Mouse (Mus musculus) liver, embryonic 13.5 days (tissue): Measurements from ENCODE around the gene Zfp1. TPM values are rescaled to one million over a fixed set of nuclear protein-coding genes. Genes with fewer than 3 reads are reported as not detected.

Experiments used
- ATAC-seq: fragments of 200-750 bp; cut with Nextera tagmentation; 2 replicates; pipeline ENCODE4 v1.8.0; 2017; ENCODE audit warnings: low read depth, mild to moderate bottlenecking, moderate number of reproducible peaks, moderate library complexity
- DNase-seq: peaks from one replicate; pipeline ENCODE4 v3.0.0; 2022
- H3K27ac ChIP-seq: fragments of 300-500 bp; sonication (generic); 2 replicates; pipeline ENCODE4 v1.5.1; 2015; ENCODE audit warnings: moderate library complexity, mild to moderate bottlenecking, inconsistent platforms
- H3K27me3 ChIP-seq: fragments of 300-500 bp; sonication (generic); 2 replicates; pipeline ENCODE4 v1.6.1; 2015; ENCODE audit warnings: mild to moderate bottlenecking, inconsistent platforms
- H3K36me3 ChIP-seq: fragments of 300-500 bp; sonication (generic); 2 replicates; pipeline ENCODE4 v1.6.1; 2015; ENCODE audit warnings: mild to moderate bottlenecking, inconsistent platforms
- H3K4me1 ChIP-seq: fragments of 300-500 bp; sonication (generic); replicated peaks from 2 replicates; pipeline ENCODE4 v1.6.1; 2015; ENCODE audit warnings: inconsistent platforms
- H3K4me2 ChIP-seq: fragments of 300-500 bp; sonication (generic); 2 replicates; pipeline ENCODE4 v1.6.1; 2015; ENCODE audit warnings: inconsistent platforms, mild to moderate bottlenecking, moderate library complexity
- H3K4me3 ChIP-seq: fragments of 300-500 bp; sonication (generic); replicated peaks from 2 replicates; pipeline ENCODE4 v1.5.1; 2015; ENCODE audit warnings: mild to moderate bottlenecking, inconsistent platforms
- H3K9ac ChIP-seq: fragments of 300-500 bp; sonication (generic); 2 replicates; pipeline ENCODE4 v1.6.1; 2015; ENCODE audit warnings: mild to moderate bottlenecking, inconsistent platforms
- H3K9me3 ChIP-seq: fragments of 300-500 bp; sonication (generic); replicated peaks from 2 replicates; pipeline ENCODE4 v1.6.1; 2016; ENCODE audit warnings: inconsistent platforms
- WGBS: fragments of 180-500 bp; shearing (Covaris S2); methylation state at CpG from one replicate; pipeline ENCODE4 v1.1.7; 2015; ENCODE audit not compliant: insufficient replicate concordance; 5-methylcytosine and 5-hydroxymethylcytosine counted together
- polyA plus RNA-seq: library from polyadenylated mRNA; unstranded; fragments of >200 nt; fragmentation: Nextera tagmentation; extraction: Ambion mirVana; gene quantifications from 2 replicates; pipeline ENCODE4 v1.2.1, GENCODE M21; 2015

Zfp1 gene
- polyA plus RNA-seq, 1 experiment from 2014 or later = 5.7 TPM

- H3K27ac ChIP-seq = no peak overlapping the region
- WGBS = 54% methylated on average over 6 of the region's 6 CpGs
- H3K36me3 ChIP-seq = peaks cover 34% of the 10 kb centered on the region
- no peak overlapping the region for H3K4me2 ChIP-seq
- peaks cover 22% of the 10 kb centered on the region for H3K4me1 ChIP-seq
- H3K9ac ChIP-seq = no peak overlapping the region
- H3K27me3 ChIP-seq = 0 out of 2 replicates have a peak, but pooled peaks cover 2% of the 10 kb centered on the region
- DNase-seq (peak; percentile 34), ATAC-seq (no peak)
- no peak overlapping the region for H3K4me3 ChIP-seq
- H3K9me3 ChIP-seq = no peaks in the 10 kb centered on the region
Measured at GRCm38 (mm10) chr8:111712588-111712987, 69.4 kb downstream of the Zfp1 start.

GRCm38 (mm10) chr8:111713291-111713690, 70.1 kb downstream of the Zfp1 start:
- WGBS = 76% methylated on average over 11 of the region's 11 CpGs
- peaks cover 34% of the 10 kb centered on the region for H3K36me3 ChIP-seq

GRCm38 (mm10) chr8:111713817-111714216, 70.6 kb downstream of the Zfp1 start:
- DNase-seq = no peak
- Histone ChIP-seq H3K36me3 (peaks cover 34% of the 10 kb centered on the region), H3K4me3 (no peak overlapping the region), H3K4me1 (peaks cover 28% of the 10 kb centered on the region), H3K27ac (no peak overlapping the region), H3K9me3 (no peaks in the 10 kb centered on the region), H3K4me2 (no peak overlapping the region), H3K9ac (no peak overlapping the region), H3K27me3 (0 out of 2 replicates have a peak, but pooled peaks cover 2% of the 10 kb centered on the region)
- ATAC-seq = no peak
- WGBS = 85% methylated on average over 25 of the region's 25 CpGs

More at GRCm38 (mm10) chr8:111713291-111713690, 70.1 kb downstream of the Zfp1 start:
- H3K27ac ChIP-seq = no peak overlapping the region
- no peaks in the 10 kb centered on the region for H3K9me3 ChIP-seq
- no peak overlapping the region for H3K9ac ChIP-seq
- no peak overlapping the region for H3K4me2 ChIP-seq
- H3K4me1 ChIP-seq = peaks cover 29% of the 10 kb centered on the region
- no peak for DNase-seq
- no peak for ATAC-seq
- H3K27me3 ChIP-seq = 0 out of 2 replicates have a peak, but pooled peaks cover 2% of the 10 kb centered on the region
- H3K4me3 ChIP-seq = no peak overlapping the region

GRCm38 (mm10) chr8:111714295-111714694, 71.1 kb downstream of the Zfp1 start:
- H3K4me3 ChIP-seq = no peak overlapping the region
- H3K36me3 ChIP-seq = peaks cover 34% of the 10 kb centered on the region
- no peaks in the 10 kb centered on the region for H3K9me3 ChIP-seq
- H3K4me2 ChIP-seq = no peak overlapping the region
- 86% methylated on average over 12 of the region's 12 CpGs for WGBS
- H3K9ac ChIP-seq = no peak overlapping the region
- no peak overlapping the region for H3K27ac ChIP-seq
- ATAC-seq (no peak), DNase-seq (no peak)
- H3K4me1 ChIP-seq = peaks cover 26% of the 10 kb centered on the region
- 0 out of 2 replicates have a peak, but pooled peaks cover 2% of the 10 kb centered on the region for H3K27me3 ChIP-seq

GRCm38 (mm10) chr8:111715514-111715913, 72.3 kb downstream of the Zfp1 start:
- H3K9ac ChIP-seq = no peak overlapping the region
- H3K9me3 ChIP-seq = no peaks in the 10 kb centered on the region
- ATAC-seq (no peak), DNase-seq (no peak)
- H3K27ac ChIP-seq = no peak overlapping the region
- no peak overlapping the region for H3K4me3 ChIP-seq
- no peak overlapping the region for H3K4me2 ChIP-seq
- peaks cover 21% of the 10 kb centered on the region for H3K4me1 ChIP-seq
- H3K27me3 ChIP-seq = 0 out of 2 replicates have a peak, but pooled peaks cover 2% of the 10 kb centered on the region
- peaks cover 37% of the 10 kb centered on the region for H3K36me3 ChIP-seq
- 76% methylated on average over 13 of the region's 13 CpGs for WGBS

- H3K4me3 ChIP-seq = no peak overlapping the region
- no peaks in the 10 kb centered on the region for H3K9me3 ChIP-seq
- H3K27me3 ChIP-seq = 0 out of 2 replicates have a peak, but pooled peaks cover 2% of the 10 kb centered on the region
- peak overlapping the region; percentile 22; the same call in 1 of the 2 replicates for H3K9ac ChIP-seq
- ATAC-seq (peak; percentile 25; the same call in 1 of the 2 replicates), DNase-seq (no peak)
- H3K27ac ChIP-seq = peak overlapping the region; percentile 66
- 55% methylated on average over 10 of the region's 10 CpGs for WGBS
- 0 out of 2 replicates have a peak overlapping the region, but pooled peaks have one; percentile 13 for H3K4me2 ChIP-seq
- peaks cover 21% of the 10 kb centered on the region for H3K4me1 ChIP-seq
- peaks cover 32% of the 10 kb centered on the region for H3K36me3 ChIP-seq
Measured at GRCm38 (mm10) chr8:111716603-111717487, 73.6 kb downstream of the Zfp1 start.

GRCm38 (mm10) chr8:111717488-111717792, 74.2 kb downstream of the Zfp1 start:
- H3K27ac ChIP-seq = peak overlapping the region; percentile 66
- no peaks in the 10 kb centered on the region for H3K9me3 ChIP-seq
- peaks cover 32% of the 10 kb centered on the region for H3K36me3 ChIP-seq
- peaks cover 21% of the 10 kb centered on the region for H3K4me1 ChIP-seq
- ATAC-seq (no peak), DNase-seq (no peak)
- 0 out of 2 replicates have a peak, but pooled peaks cover 2% of the 10 kb centered on the region for H3K27me3 ChIP-seq
- H3K4me2 ChIP-seq = peak overlapping the region; percentile 13; the same call in 1 of the 2 replicates
- 63% methylated on average over 4 of the region's 4 CpGs for WGBS
- 0 out of 2 replicates have a peak overlapping the region, but pooled peaks have one; percentile 22 for H3K9ac ChIP-seq
- no peak overlapping the region for H3K4me3 ChIP-seq

- Histone ChIP-seq H3K4me1 (peaks cover 21% of the 10 kb centered on the region), H3K4me2 (peak overlapping the region; percentile 13), H3K4me3 (no peak overlapping the region), H3K9me3 (no peaks in the 10 kb centered on the region), H3K27ac (peak overlapping the region; percentile 34; the same call in 1 of the 2 replicates), H3K36me3 (peaks cover 32% of the 10 kb centered on the region), H3K27me3 (0 out of 2 replicates have a peak, but pooled peaks cover 2% of the 10 kb centered on the region), H3K9ac (0 out of 2 replicates have a peak overlapping the region, but pooled peaks have one; percentile 22)
- ATAC-seq = peak; percentile 37; the same call in 1 of the 2 replicates
- DNase-seq = peak; percentile 30
- 40% methylated on average over 6 of the region's 6 CpGs for WGBS
Measured at GRCm38 (mm10) chr8:111717866-111718265, 74.7 kb downstream of the Zfp1 start.

GRCm38 (mm10) chr8:111718937-111719336, 75.7 kb downstream of the Zfp1 start:
- Histone ChIP-seq H3K9ac (no peak overlapping the region), H3K4me1 (peaks cover 21% of the 10 kb centered on the region), H3K36me3 (peaks cover 25% of the 10 kb centered on the region), H3K4me2 (no peak overlapping the region), H3K4me3 (no peak overlapping the region), H3K27ac (no peak overlapping the region), H3K27me3 (0 out of 2 replicates have a peak, but pooled peaks cover under 1% of the 10 kb centered on the region), H3K9me3 (no peaks in the 10 kb centered on the region)
- ATAC-seq (no peak), DNase-seq (no peak)
- WGBS = 52% methylated on average over 5 of the region's 5 CpGs

GRCm38 (mm10) chr8:111720115-111720544, 76.9 kb downstream of the Zfp1 start:
- DNase-seq (no peak), ATAC-seq (no peak)
- no peak overlapping the region for H3K4me3 ChIP-seq
- WGBS = 42% methylated on average over 4 of the region's 4 CpGs
- no peak overlapping the region for H3K27ac ChIP-seq
- H3K27me3 ChIP-seq = peaks cover 8% of the 10 kb centered on the region; the same call in 1 of the 2 replicates
- H3K9me3 ChIP-seq = no peaks in the 10 kb centered on the region
- H3K4me1 ChIP-seq = peaks cover 21% of the 10 kb centered on the region
- H3K9ac ChIP-seq = no peak overlapping the region
- H3K4me2 ChIP-seq = no peak overlapping the region
- H3K36me3 ChIP-seq = peaks cover 16% of the 10 kb centered on the region
